Mouse (Mus musculus): Measurements from ENCODE around the gene Zfp652.

GRCm38 (mm10) chr11:95762996-95763395 lies 50.5 kb downstream of the Zfp652 start:
- TF ChIP-seq CTCF (IDR thresholded peaks at IDR 0.05) (no peak), POLR2A (IDR thresholded peaks at IDR 0.05; ENCODE audit: insufficient read depth, low read depth, low read length) (no peak), EP300 (IDR thresholded peaks at IDR 0.05; ENCODE audit: insufficient read depth, low read depth, low read length) (no peak)

Measured in heart, adult 2 months (tissue).